Mouse (Mus musculus): ENCODE measurements around the gene Gm45808. TPM values are rescaled to one million over a fixed set of nuclear protein-coding genes. Genes with fewer than 3 reads are reported as not detected.

Gene Gm45808
- polyA plus RNA-seq, 1 experiment from 2014 or later: not detected

GRCm38 (mm10) chr7:45458748-45459563 is 27.7 kb downstream of the Gm45808 start:
- Histone ChIP-seq H3K27me3 (no peaks in the 10 kb centered on the region), H3K9me3 (replicated peaks) (no peaks in the 10 kb centered on the region), H3K4me3 (replicated peaks) (peak overlapping the region; percentile 78), H3K4me1 (replicated peaks) (peaks cover 67% of the 10 kb centered on the region), H3K36me3 (peaks cover 58% of the 10 kb centered on the region), H3K9ac (peak overlapping the region; percentile 95), H3K4me2 (peak overlapping the region; percentile 81), H3K27ac (peak overlapping the region; percentile 98)
- ATAC-seq (ENCODE audit: low read depth): peak; percentile 34
- under 1% methylated on average over 42 of the region's 43 CpGs for WGBS (ENCODE audit: insufficient replicate concordance)
- DNase-seq: peak; percentile 61

- H3K36me3 ChIP-seq: peaks cover 47% of the 10 kb centered on the region
- H3K4me3 ChIP-seq (replicated peaks): peak overlapping the region; percentile 78
- peak overlapping the region; percentile 98 for H3K27ac ChIP-seq
- 44% methylated on average over 10 of the region's 10 CpGs for WGBS (ENCODE audit: insufficient replicate concordance)
- peak; percentile 19 for ATAC-seq (ENCODE audit: low read depth)
- H3K4me1 ChIP-seq (replicated peaks): peaks cover 53% of the 10 kb centered on the region
- peak overlapping the region; percentile 81 for H3K4me2 ChIP-seq
- H3K9ac ChIP-seq: peak overlapping the region; percentile 95
- no peaks in the 10 kb centered on the region for H3K9me3 ChIP-seq (replicated peaks)
- H3K27me3 ChIP-seq: no peaks in the 10 kb centered on the region
- peak; percentile 63 for DNase-seq
These were observed 29.2 kb downstream of the Gm45808 start for GRCm38 (mm10) chr7:45457204-45458060.

- 42% methylated on average over 9 of the region's 9 CpGs for WGBS (ENCODE audit: insufficient replicate concordance)
- H3K36me3 ChIP-seq: peaks cover 42% of the 10 kb centered on the region
- no peak for DNase-seq
- peak overlapping the region; percentile 95 for H3K9ac ChIP-seq
- H3K4me1 ChIP-seq (replicated peaks): peaks cover 53% of the 10 kb centered on the region
- H3K4me3 ChIP-seq (replicated peaks): peak overlapping the region; percentile 78
- H3K4me2 ChIP-seq: peak overlapping the region; percentile 81
- H3K9me3 ChIP-seq (replicated peaks): no peaks in the 10 kb centered on the region
- H3K27ac ChIP-seq: peak overlapping the region; percentile 98
- no peak for ATAC-seq (ENCODE audit: low read depth)
- H3K27me3 ChIP-seq: no peaks in the 10 kb centered on the region
These were observed 29.8 kb downstream of the Gm45808 start for GRCm38 (mm10) chr7:45456721-45457203.

GRCm38 (mm10) chr7:45455932-45456696 is 30.5 kb downstream of the Gm45808 start:
- Histone ChIP-seq H3K27ac (peak overlapping the region; percentile 98), H3K27me3 (no peaks in the 10 kb centered on the region), H3K9ac (no peak overlapping the region), H3K4me1 (replicated peaks) (peaks cover 53% of the 10 kb centered on the region), H3K4me2 (peak overlapping the region; percentile 23; the same call in 1 of the 2 replicates), H3K36me3 (peaks cover 38% of the 10 kb centered on the region), H3K4me3 (replicated peaks) (peak overlapping the region; percentile 78; the same call in 1 of the 2 replicates), H3K9me3 (replicated peaks) (no peaks in the 10 kb centered on the region)
- WGBS (ENCODE audit: insufficient replicate concordance): 78% methylated on average over 13 of the region's 13 CpGs
- ATAC-seq (ENCODE audit: low read depth) (no peak), DNase-seq (no peak)

- no peak for ATAC-seq (ENCODE audit: low read depth)
- Histone ChIP-seq H3K36me3 (peaks cover 38% of the 10 kb centered on the region), H3K4me1 (replicated peaks) (peaks cover 44% of the 10 kb centered on the region), H3K27ac (0 out of 2 replicates have a peak overlapping the region, but pooled peaks have one; percentile 98), H3K9ac (no peak overlapping the region), H3K27me3 (no peaks in the 10 kb centered on the region), H3K4me2 (no peak overlapping the region), H3K4me3 (replicated peaks) (no peak overlapping the region), H3K9me3 (replicated peaks) (no peaks in the 10 kb centered on the region)
- WGBS (ENCODE audit: insufficient replicate concordance): 89% methylated on average over 15 of the region's 15 CpGs
- no peak for DNase-seq
These were observed 31.6 kb downstream of the Gm45808 start for GRCm38 (mm10) chr7:45454971-45455370.

- Histone ChIP-seq H3K4me1 (replicated peaks) (peaks cover 34% of the 10 kb centered on the region), H3K9ac (0 out of 2 replicates have a peak overlapping the region, but pooled peaks have one; percentile 11), H3K9me3 (replicated peaks) (no peaks in the 10 kb centered on the region), H3K4me2 (peak overlapping the region; percentile 26; the same call in 1 of the 2 replicates), H3K4me3 (replicated peaks) (no peak overlapping the region), H3K27me3 (no peaks in the 10 kb centered on the region), H3K27ac (no peak overlapping the region), H3K36me3 (peaks cover 19% of the 10 kb centered on the region; the same call in 1 of the 2 replicates)
- DNase-seq (peak; percentile 78), ATAC-seq (ENCODE audit: low read depth) (peak; percentile 80)
- 53% methylated on average over 23 of the region's 23 CpGs for WGBS (ENCODE audit: insufficient replicate concordance)
These were observed 35.1 kb downstream of the Gm45808 start for GRCm38 (mm10) chr7:45451344-45451982.

GRCm38 (mm10) chr7:45449974-45450373 is 36.6 kb downstream of the Gm45808 start:
- Histone ChIP-seq H3K4me1 (replicated peaks) (peaks cover 29% of the 10 kb centered on the region), H3K9ac (no peak overlapping the region), H3K36me3 (0 out of 2 replicates have a peak, but pooled peaks cover 11% of the 10 kb centered on the region), H3K4me2 (no peak overlapping the region), H3K9me3 (replicated peaks) (no peaks in the 10 kb centered on the region), H3K27ac (no peak overlapping the region), H3K4me3 (replicated peaks) (no peak overlapping the region), H3K27me3 (no peaks in the 10 kb centered on the region)
- no peak for ATAC-seq (ENCODE audit: low read depth)
- WGBS (ENCODE audit: insufficient replicate concordance): 87% methylated on average over 1 of the region's 1 CpGs
- no peak for DNase-seq

GRCm38 (mm10) chr7:45447325-45447990 is 39.2 kb downstream of the Gm45808 start:
- 18% methylated on average over 11 of the region's 11 CpGs for WGBS (ENCODE audit: insufficient replicate concordance)
- Histone ChIP-seq H3K27me3 (no peaks in the 10 kb centered on the region), H3K4me2 (peak overlapping the region; percentile 51), H3K27ac (0 out of 2 replicates have a peak overlapping the region, but pooled peaks have one; percentile 1), H3K4me1 (replicated peaks) (peaks cover 29% of the 10 kb centered on the region), H3K9me3 (replicated peaks) (no peaks in the 10 kb centered on the region), H3K9ac (peak overlapping the region; percentile 26), H3K36me3 (0 out of 2 replicates have a peak, but pooled peaks cover 7% of the 10 kb centered on the region), H3K4me3 (replicated peaks) (peak overlapping the region; percentile 10)
- no peak for DNase-seq
- peak; percentile 55 for ATAC-seq (ENCODE audit: low read depth)

GRCm38 (mm10) chr7:45446589-45446988 is 40.0 kb downstream of the Gm45808 start:
- Histone ChIP-seq H3K4me2 (no peak overlapping the region), H3K9ac (no peak overlapping the region), H3K36me3 (0 out of 2 replicates have a peak, but pooled peaks cover 7% of the 10 kb centered on the region), H3K27ac (no peak overlapping the region), H3K27me3 (no peaks in the 10 kb centered on the region), H3K9me3 (replicated peaks) (no peaks in the 10 kb centered on the region), H3K4me1 (replicated peaks) (peaks cover 21% of the 10 kb centered on the region), H3K4me3 (replicated peaks) (no peak overlapping the region)
- DNase-seq (no peak), ATAC-seq (ENCODE audit: low read depth) (no peak)

Data from liver, embryonic 13.5 days (tissue).